Mouse (Mus musculus): Measurements from ENCODE around the gene Olfr1230.

Olfr1230 gene

GRCm38 (mm10) chr2:89297168-89297567 lies at the start of gene Olfr1230:
Gene Olfr1230, minus strand, starts transcription at chr2:89297268.
- no peak for DNase-seq

- no peak for DNase-seq
Observed at GRCm38 (mm10) chr2:89342298-89342697, 45.2 kb upstream of the Olfr1230 start, which contains the start of gene Olfr1233. Gene Olfr1233, minus strand, starts transcription at chr2:89342398.

- no peak for DNase-seq
Observed at GRCm38 (mm10) chr2:89329575-89329974, 32.5 kb upstream of the Olfr1230 start, which contains the start of gene Olfr1232. Gene Olfr1232, minus strand, starts transcription at chr2:89329675.

GRCm38 (mm10) chr2:89306974-89307373 lies 9.9 kb upstream of the Olfr1230 start, which contains the start of gene Olfr1231:
Gene Olfr1231, minus strand, starts transcription at chr2:89307074.
- DNase-seq: no peak

GRCm38 (mm10) chr2:89287914-89288313 lies 9.2 kb downstream of the Olfr1230 start, which contains the start of gene Olfr1229:
Gene Olfr1229, minus strand, starts transcription at chr2:89288014.
- DNase-seq: no peak

GRCm38 (mm10) chr2:89253962-89254361 lies 43.1 kb downstream of the Olfr1230 start, which contains the start of gene Olfr1228:
Gene Olfr1228, minus strand, starts transcription at chr2:89254062.
- DNase-seq: no peak
